Mouse (Mus musculus) adrenal gland, postnatal 14 days (tissue): Measurements from ENCODE around the gene Gcn1l1. TPM values are rescaled to one million over a fixed set of nuclear protein-coding genes. Genes with fewer than 3 reads are reported as not detected.

ENCODE experiments used
- DNase-seq: peaks from one replicate; pipeline ENCODE4 v3.0.0; 2021; ENCODE audit warnings: mixed read lengths
- microRNA-seq, 2 experiments: library from miRNA; unstranded; fragments of <30 nt; microRNA quantifications; one replicate each; pipeline ENCODE4 v1.2.0; 2021
- total RNA-seq: library from RNA; stranded (reverse); gene quantifications from 2 replicates; pipeline ENCODE4 v1.2.3, GENCODE M21; 2021

Gene Gcn1l1
- total RNA-seq, 1 experiment from 2014 or later, result 59.7 TPM

GRCm38 (mm10) chr5:115656677-115657076 is 91.6 kb downstream of the Gcn1l1 start:
- DNase-seq, result no peak

GRCm38 (mm10) chr5:115657234-115657633 is 92.2 kb downstream of the Gcn1l1 start:
- DNase-seq, result no peak

- no peak for DNase-seq
Measured at GRCm38 (mm10) chr5:115658352-115658751, 93.3 kb downstream of the Gcn1l1 start.

- peak; percentile 14 for DNase-seq
Measured at GRCm38 (mm10) chr5:115662658-115663057, 97.6 kb downstream of the Gcn1l1 start.

- DNase-seq, result no peak
Measured at GRCm38 (mm10) chr5:115666366-115667065, 101.5 kb downstream of the Gcn1l1 start.

GRCm38 (mm10) chr5:115667210-115667609 is 102.2 kb downstream of the Gcn1l1 start:
- DNase-seq, result no peak

- no peak for DNase-seq
Measured at GRCm38 (mm10) chr5:115667894-115668293, 102.8 kb downstream of the Gcn1l1 start.

GRCm38 (mm10) chr5:115668986-115669385 is 103.9 kb downstream of the Gcn1l1 start:
- no peak for DNase-seq

- no peak for DNase-seq
Measured at GRCm38 (mm10) chr5:115669974-115670373, 104.9 kb downstream of the Gcn1l1 start.

- no peak for DNase-seq
Measured at GRCm38 (mm10) chr5:115670406-115670805, 105.4 kb downstream of the Gcn1l1 start.

GRCm38 (mm10) chr5:115671846-115672245 is 106.8 kb downstream of the Gcn1l1 start:
- DNase-seq, result no peak

Small RNA genes lying within 50 kb of the gene (microRNA-seq; reads per million reads assigned to microRNA genes)
- gene Mir7029, result 0.38 to 0.43 reads per million in 2 experiments
- 0 to 0.38 reads per million in 2 experiments for gene Mir7030

Other genes with a start within 250 kb of the Gcn1l1 start
- gene Srsf9, start 238.1 kb upstream of the Gcn1l1 start, total RNA-seq, result 71.3 and 78.3 TPM in 2 replicates
- gene Gatc, start 224.1 kb upstream of the Gcn1l1 start, total RNA-seq, result 21.2 and 23.9 TPM in 2 replicates
- gene Triap1, start 224.0 kb upstream of the Gcn1l1 start, total RNA-seq, result 31.5 and 35.5 TPM in 2 replicates
- gene Cox6a1, start 216.3 kb upstream of the Gcn1l1 start, total RNA-seq, result 1,778 and 1,846 TPM in 2 replicates
- 15.2 and 15.8 TPM in 2 replicates for gene Msi1, start 135.7 kb upstream of the Gcn1l1 start, total RNA-seq
- not detected in 2 replicates for gene Pla2g1b, start 99.0 kb upstream of the Gcn1l1 start, total RNA-seq
- gene Sirt4, start 80.5 kb upstream of the Gcn1l1 start, total RNA-seq, result 18.1 and 23.5 TPM in 2 replicates
- gene Pxn, start 58.6 kb upstream of the Gcn1l1 start, total RNA-seq, result 48.9 and 54.8 TPM in 2 replicates
- gene Rplp0, start 5.8 kb upstream of the Gcn1l1 start, total RNA-seq, result 786 and 963 TPM in 2 replicates
- 55.3 and 59.5 TPM in 2 replicates for gene Rab35, start 66.7 kb downstream of the Gcn1l1 start, total RNA-seq
- gene Bicdl1, start 166.4 kb downstream of the Gcn1l1 start, total RNA-seq, result 10.0 and 13.1 TPM in 2 replicates